Mouse (Mus musculus) CH12.LX (cell line): ENCODE measurements around the gene Ren1. TPM values are rescaled to one million over a fixed set of nuclear protein-coding genes. Genes with fewer than 3 reads are reported as not detected.

ENCODE experiments used
- DNase-seq: peaks from one replicate; pipeline ENCODE4 v3.0.0-alpha.2; 2013; ENCODE audit errors: extremely low read depth
- H3K27ac ChIP-seq: 2 replicates; pipeline ENCODE4 v1.5.1; 2012; ENCODE audit warnings: low read depth, mild to moderate bottlenecking, control low read depth, moderate library complexity; ENCODE audit not compliant: insufficient read depth
- H3K27me3 ChIP-seq: replicated peaks from 2 replicates; pipeline ENCODE3; 2012; ENCODE audit warnings: inconsistent platforms
- H3K36me3 ChIP-seq, 2 experiments: replicated peaks in 1 of 2; 2 replicates each; pipeline versions ENCODE3 to v1.6.1; 2012; ENCODE audit warnings: inconsistent platforms in 1 of 2, low read length in 1 of 2, mild to moderate bottlenecking in 1 of 2, mixed read lengths in 1 of 2, moderate library complexity in 1 of 2; ENCODE audit not compliant: control insufficient read depth in 1 of 2, insufficient read depth in 1 of 2
- H3K4me1 ChIP-seq, 2 experiments: 2 replicates each; pipeline ENCODE4 v1.6.1; 2012; ENCODE audit warnings: inconsistent platforms in 1 of 2, moderate library complexity in 1 of 2; ENCODE audit not compliant: insufficient read depth in 2 of 2, control insufficient read depth in 1 of 2
- H3K4me2 ChIP-seq: 2 replicates; pipeline ENCODE4 v1.6.1; 2012; ENCODE audit warnings: low read depth, mild to moderate bottlenecking, control low read depth; ENCODE audit not compliant: poor library complexity, insufficient read depth, severe bottlenecking
- H3K4me3 ChIP-seq, 3 experiments: fragments of 150-350 bp in 1 of 3; sonication (generic) in 1 of 3; replicated peaks in 1 of 3; 2 replicates each; pipeline versions ENCODE3 to v1.5.1; 2011 to 2012; ENCODE audit warnings: low read depth in 2 of 3, low read length in 2 of 3, mild to moderate bottlenecking in 2 of 3, moderate library complexity in 2 of 3, control low read depth in 1 of 3, improper control_type of control experiment in 1 of 3, inconsistent platforms in 1 of 3, mixed read lengths in 1 of 3; ENCODE audit not compliant: poor library complexity in 1 of 3
- H3K79me2 ChIP-seq: replicated peaks from 2 replicates; pipeline ENCODE4 v1.6.1; 2012; ENCODE audit warnings: mild to moderate bottlenecking, moderate library complexity; ENCODE audit not compliant: control insufficient read depth, poor library complexity, insufficient read depth, severe bottlenecking; ENCODE audit errors: extremely low read depth
- H3K9ac ChIP-seq: 2 replicates; pipeline ENCODE4 v1.6.1; 2012; ENCODE audit warnings: low read depth, mild to moderate bottlenecking, control low read depth, moderate library complexity; ENCODE audit not compliant: insufficient read depth
- H3K9me3 ChIP-seq: replicated peaks from 2 replicates; pipeline ENCODE3; 2012; ENCODE audit warnings: low read length, inconsistent platforms, mixed read lengths
- CHD1 ChIP-seq: IDR thresholded peaks from 2 replicates; pipeline ENCODE4 v1.6.1; 2012; ENCODE audit warnings: low read depth, low read length, improper control_type of control experiment, inconsistent platforms
- CTCF ChIP-seq, 2 experiments: IDR thresholded peaks in 1 of 2; conservative IDR thresholded peaks in 1 of 2; 2 replicates each; pipeline ENCODE4 v1.5.1; 2011 to 2012; ENCODE audit warnings: low read depth in 2 of 2, low read length in 2 of 2, improper control_type of control experiment in 1 of 2, inconsistent platforms in 1 of 2, mild to moderate bottlenecking in 1 of 2, moderate library complexity in 1 of 2
- E2F4 ChIP-seq: IDR thresholded peaks from 2 replicates; pipeline ENCODE4 v1.6.1; 2011; ENCODE audit warnings: low read depth, low read length, improper control_type of control experiment; ENCODE audit not compliant: insufficient replicate concordance
- ELF1 ChIP-seq: IDR thresholded peaks from 2 replicates; pipeline ENCODE4 v1.6.1; 2014; ENCODE audit warnings: low read depth, mild to moderate bottlenecking, inconsistent platforms, low read length, improper control_type of control experiment
- EP300 ChIP-seq: IDR thresholded peaks from 2 replicates; pipeline ENCODE4 v1.6.1; 2011; ENCODE audit warnings: low read length, improper control_type of control experiment
- ETS1 ChIP-seq: conservative IDR thresholded peaks from 2 replicates; pipeline ENCODE4 v1.6.1; 2012; ENCODE audit warnings: low read depth, mild to moderate bottlenecking, inconsistent platforms, low read length, improper control_type of control experiment, moderate library complexity
- GABPA ChIP-seq: IDR thresholded peaks from 2 replicates; pipeline ENCODE4 v1.6.1; 2012; ENCODE audit warnings: low read depth, low read length, improper control_type of control experiment, inconsistent platforms; ENCODE audit not compliant: insufficient replicate concordance
- HCFC1 ChIP-seq: IDR thresholded peaks from 2 replicates; pipeline ENCODE4 v1.6.1; 2012; ENCODE audit warnings: low read depth, mild to moderate bottlenecking, inconsistent platforms, low read length, improper control_type of control experiment
- IRF4 ChIP-seq: IDR thresholded peaks from 2 replicates; pipeline ENCODE4 v1.6.1; 2014; ENCODE audit warnings: low read depth, mild to moderate bottlenecking, inconsistent platforms, low read length, improper control_type of control experiment
- JUN ChIP-seq: IDR thresholded peaks from 2 replicates; pipeline ENCODE4 v1.6.1; 2011; ENCODE audit warnings: low read depth, mild to moderate bottlenecking, low read length, improper control_type of control experiment, moderate library complexity; ENCODE audit not compliant: insufficient read depth
- KAT2A ChIP-seq: IDR thresholded peaks from 2 replicates; pipeline ENCODE4 v1.6.1; 2012; ENCODE audit warnings: low read length, improper control_type of control experiment, inconsistent platforms; ENCODE audit not compliant: insufficient replicate concordance
- MAX ChIP-seq: IDR thresholded peaks from 2 replicates; pipeline ENCODE4 v1.6.1; 2011; ENCODE audit warnings: low read length, improper control_type of control experiment
- RCOR1 ChIP-seq: conservative IDR thresholded peaks from 2 replicates; pipeline ENCODE4 v1.6.1; 2012; ENCODE audit warnings: low read depth, mild to moderate bottlenecking, inconsistent platforms, low read length, improper control_type of control experiment
- SIN3A ChIP-seq: IDR thresholded peaks from 2 replicates; pipeline ENCODE4 v1.6.1; 2012; ENCODE audit warnings: low read length, improper control_type of control experiment, inconsistent platforms
- TCF12 ChIP-seq: IDR thresholded peaks from 2 replicates; pipeline ENCODE4 v1.6.1; 2014; ENCODE audit warnings: low read depth, mild to moderate bottlenecking, inconsistent platforms, low read length, improper control_type of control experiment
- USF2 ChIP-seq: conservative IDR thresholded peaks from 2 replicates; pipeline ENCODE4 v1.6.1; 2011; ENCODE audit warnings: low read depth, low read length, improper control_type of control experiment
- ZC3H11A ChIP-seq: IDR thresholded peaks from 2 replicates; pipeline ENCODE4 v1.6.1; 2012; ENCODE audit warnings: low read depth, mild to moderate bottlenecking, inconsistent platforms, low read length, improper control_type of control experiment
- ZMIZ1 ChIP-seq: IDR thresholded peaks from 2 replicates; pipeline ENCODE4 v1.6.1; 2012; ENCODE audit warnings: low read depth, mild to moderate bottlenecking, inconsistent platforms, low read length, improper control_type of control experiment
- dilution Hi-C: fragments of 300-500 bp; cut with MboI; formaldehyde crosslinking; loops from 2 replicates; pipeline ENCODE4 v1.14.3; 2020; ENCODE audit warnings: low sequenced_read_pairs; ENCODE audit not compliant: extremely low pct_unique_long_range_greater_than_20kb, extremely low pct_ligation_motif_present
- in situ Hi-C: fragments of 300-500 bp; cut with MboI; formaldehyde crosslinking; loops from 3 replicates; pipeline ENCODE4 v1.14.3; 2019; ENCODE audit warnings: low sequenced_read_pairs, low pct_ligation_motif_present, low pct_unique_long_range_greater_than_20kb, mixed read lengths
- polyA plus RNA-seq: library from polyadenylated mRNA; unstranded; fragments of >175 nt; gene quantifications from 2 replicates; pipeline ENCODE4 v1.2.1, GENCODE M21; 2012; ENCODE audit warnings: low read depth; ENCODE audit not compliant: insufficient read length
- total RNA-seq, 2 experiments: library from RNA; depleted of rRNA; stranded (reverse); fragments of 300-350 nt in 1 of 2; fragments of >200 nt in 1 of 2; gene quantifications; 2 replicates each; pipeline ENCODE4 v1.2.3; 2012 to 2014

Gene Ren1
- total and polyA plus RNA-seq, 3 experiments: 0.08 TPM; not detected in 2

- in situ Hi-C loops: loop anchor here (5.0 kb wide), 1 partner anchor 220 kb away; no protein-coding TSS in a partner anchor
- H3K36me3 ChIP-seq: peaks cover 0 to 2% of the 10 kb centered on the region in 2 experiments
- H3K9ac ChIP-seq: no peak overlapping the region
- dilution Hi-C loops: no loop called here
- H3K27ac ChIP-seq: no peak overlapping the region
- H3K4me3 ChIP-seq: no peak overlapping the region
- peaks cover 6 to 12% of the 10 kb centered on the region in 2 experiments; a peak in 3 of 4 replicates for H3K4me1 ChIP-seq
- H3K27me3 ChIP-seq: peaks cover 20% of the 10 kb centered on the region
- H3K4me2 ChIP-seq: no peak overlapping the region
- H3K79me2 ChIP-seq: no peaks in the 10 kb centered on the region
- H3K9me3 ChIP-seq: peaks cover 6% of the 10 kb centered on the region
- TF ChIP-seq IRF4 (no peak), RCOR1 (no peak), E2F4 (no peak), JUN (no peak), HCFC1 (no peak), CTCF (conservative IDR thresholded peaks at IDR 0.05 in 1 of 2, IDR thresholded peaks at IDR 0.05 in 1 of 2; ENCODE audit: low read depth in 2 of 2, low read length in 2 of 2) (no peak), CHD1 (no peak), ETS1 (no peak), USF2 (no peak), GABPA (no peak), KAT2A (no peak), SIN3A (no peak), ELF1 (no peak), MAX (no peak)
- no peak for DNase-seq
These were observed 37.4 kb downstream of the Ren1 start for GRCm38 (mm10) chr1:133387539-133388268.

- H3K27me3 ChIP-seq: peaks cover 78% of the 10 kb centered on the region
- no peak overlapping the region for H3K4me3 ChIP-seq
- no peak overlapping the region for H3K4me2 ChIP-seq
- H3K9ac ChIP-seq: no peak overlapping the region
- no peak overlapping the region for H3K27ac ChIP-seq
- H3K9me3 ChIP-seq: peaks cover 6% of the 10 kb centered on the region
- no peak for DNase-seq
- dilution Hi-C loops: no loop called here
- TF ChIP-seq MAX (no peak), CHD1 (no peak), TCF12 (no peak), ZC3H11A (no peak), ZMIZ1 (no peak), EP300 (no peak), CTCF (conservative IDR thresholded peaks at IDR 0.05 in 1 of 2, IDR thresholded peaks at IDR 0.05 in 1 of 2; ENCODE audit: low read depth in 2 of 2, low read length in 2 of 2) (no peak)
- in situ Hi-C loops: no loop called here
- no peaks in the 10 kb centered on the region for H3K4me1 ChIP-seq
- H3K36me3 ChIP-seq: no peaks in the 10 kb centered on the region
- H3K79me2 ChIP-seq: no peaks in the 10 kb centered on the region
These were observed 44.4 kb downstream of the Ren1 start for GRCm38 (mm10) chr1:133394702-133395101.
